Mouse (Mus musculus) left cerebral cortex, adult 18-20 months (tissue): ENCODE data around the gene Krtap4-1. TPM values are rescaled to one million over a fixed set of nuclear protein-coding genes. Genes with fewer than 3 reads are reported as not detected.

Source experiments
- DNase-seq, 2 experiments: peaks; one replicate each; pipeline ENCODE4 v3.0.0; 2021 to 2022; ENCODE audit warnings: low spot score in 2 of 2, mixed read lengths in 1 of 2
- total RNA-seq, 2 experiments: library from RNA; stranded (reverse); gene quantifications; 2 replicates each; pipeline ENCODE4 v1.2.3; 2021

Krtap4-1 gene
- total RNA-seq, 2 experiments from 2014 or later = not detected

DNA sequence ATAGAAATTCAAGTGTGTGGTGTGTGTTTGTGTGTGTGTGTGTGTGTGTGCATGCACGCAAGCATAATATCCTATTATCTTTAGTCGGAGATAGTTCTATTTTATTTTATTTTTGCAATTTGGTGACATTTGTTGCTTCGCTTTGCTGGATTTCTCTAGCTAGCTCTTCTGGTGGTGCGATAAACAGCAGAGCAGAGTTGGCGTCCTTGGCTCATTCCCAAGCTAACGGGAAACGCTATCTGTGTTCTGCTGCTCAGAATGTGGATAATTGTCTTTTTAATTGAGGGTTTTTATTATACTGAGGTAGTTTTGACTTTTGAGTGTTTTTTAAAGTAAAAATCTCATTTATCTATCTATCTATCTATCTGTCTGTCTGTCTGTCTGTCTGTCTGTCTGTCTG lies 42.9 kb downstream of the Krtap4-1 start:
- DNase-seq = peak; percentile 14 to 32

DNA sequence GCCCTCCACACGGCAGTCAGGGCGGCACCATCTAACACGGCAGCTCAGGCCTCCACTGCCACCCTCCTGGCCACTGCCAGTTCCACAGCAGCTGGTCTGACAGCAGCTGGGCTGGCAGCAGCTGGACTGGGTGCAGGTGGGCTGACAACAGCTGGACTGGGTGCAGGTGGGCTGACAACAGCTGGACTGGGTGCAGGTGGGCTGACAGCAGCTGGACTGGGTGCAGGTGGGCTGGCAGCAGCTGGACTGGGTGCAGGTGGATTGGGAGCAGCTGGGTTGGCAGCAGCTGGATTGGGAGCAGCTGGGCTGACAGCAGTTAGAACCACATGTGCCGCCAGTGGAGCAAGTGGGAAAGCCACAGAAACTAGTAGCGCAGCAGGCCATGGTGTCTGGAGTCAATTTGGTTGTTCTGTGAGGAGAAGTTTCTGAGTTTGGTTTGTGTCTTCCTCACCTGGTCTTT lies 44.8 kb downstream of the Krtap4-1 start, which contains the start of gene Krtap1-4:
Krtap1-4 (minus strand) TSS at position 410 of the 460 bp plus-strand sequence.
- no peak for DNase-seq

DNA sequence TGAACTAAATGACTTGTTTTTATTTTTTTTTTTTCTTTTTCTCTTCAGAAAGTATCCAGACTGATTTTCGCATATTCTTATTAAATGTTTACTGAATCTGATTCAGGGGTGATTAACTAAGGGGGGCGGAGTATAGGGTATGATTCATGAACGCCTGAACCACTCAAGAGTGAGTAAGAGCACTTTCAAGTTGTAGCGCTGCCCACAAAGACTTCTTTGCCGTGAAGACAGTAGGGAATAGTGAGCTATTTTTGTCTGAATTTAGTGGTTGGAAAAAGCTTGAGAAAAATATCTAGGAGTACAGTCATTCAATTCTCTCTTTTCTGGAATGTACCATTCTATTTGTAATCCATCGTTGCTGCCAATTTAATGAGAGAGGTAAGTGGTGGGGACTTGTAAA lies 46.5 kb downstream of the Krtap4-1 start:
- DNase-seq = no peak

DNA sequence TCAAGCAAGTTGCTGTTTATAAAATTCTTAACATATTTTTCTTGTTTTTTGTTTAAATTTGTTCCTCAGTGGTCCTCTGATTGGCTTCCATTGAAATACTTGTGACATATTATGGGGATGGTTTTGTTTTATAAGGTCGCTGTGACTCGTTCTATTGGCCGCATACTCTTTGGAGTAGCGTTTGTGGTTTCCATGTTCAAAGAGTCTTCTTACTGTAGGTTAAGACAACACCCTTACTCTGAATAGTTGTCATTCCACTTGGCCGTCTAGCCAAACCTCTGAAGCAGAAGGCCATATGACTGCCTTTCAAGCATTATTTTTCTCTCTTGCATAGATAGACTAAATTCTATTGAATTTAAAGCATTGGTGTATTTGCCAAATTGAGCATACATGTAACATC lies 47.0 kb downstream of the Krtap4-1 start:
- DNase-seq = no peak

DNA sequence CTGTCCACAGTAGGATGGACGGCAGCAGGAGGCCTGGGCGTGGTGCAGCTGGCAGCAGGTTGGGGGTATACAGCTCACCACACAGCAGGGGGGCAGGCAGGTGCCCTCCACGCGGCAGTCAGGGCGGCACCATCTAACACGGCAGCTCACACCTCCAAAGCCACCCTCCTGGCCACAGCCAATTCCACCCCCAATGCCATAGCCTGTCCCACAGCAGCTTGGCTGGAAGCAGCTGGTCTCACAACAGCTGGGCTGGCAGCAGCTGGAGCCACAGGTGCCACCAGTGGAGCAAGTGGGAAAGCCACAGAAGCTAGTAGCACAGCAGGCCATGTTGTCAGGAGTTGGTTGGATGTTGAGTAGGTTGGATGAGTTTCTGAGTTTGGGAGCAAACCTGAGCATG lies 47.4 kb downstream of the Krtap4-1 start, which contains the start of gene Krtap1-5:
Krtap1-5 (minus strand) TSS at position 381 of the 400 bp plus-strand sequence.
- DNase-seq = no peak

Other genes with a start within 250 kb of the Krtap4-1 start
- 10 to 100 TPM; 11.0 to 12.5 TPM for gene Krt10, start 238.9 kb downstream of the Krtap4-1 start, total RNA-seq
- gene Krt12, start 206.0 kb downstream of the Krtap4-1 start, total RNA-seq = 10 to 100 TPM; 10.8 to 12.0 TPM
- gene Krt20, start 190.1 kb downstream of the Krtap4-1 start, total RNA-seq = not detected
- not detected for gene Krt23, start 135.1 kb downstream of the Krtap4-1 start, total RNA-seq
- not detected for gene Krt39, start 106.9 kb downstream of the Krtap4-1 start, total RNA-seq
- gene Krt40, start 85.1 kb downstream of the Krtap4-1 start, total RNA-seq = not detected
- not detected for gene Krtap3-3, start 77.4 kb downstream of the Krtap4-1 start, total RNA-seq
- gene Krtap3-2, start 71.4 kb downstream of the Krtap4-1 start, total RNA-seq = not detected
- not detected for gene Gm11939, start 68.8 kb downstream of the Krtap4-1 start, total RNA-seq
- not detected for gene Krtap3-1, start 61.6 kb downstream of the Krtap4-1 start, total RNA-seq
- gene Krtap1-5, start 47.2 kb downstream of the Krtap4-1 start, total RNA-seq = not detected
- not detected for gene Krtap1-4, start 44.6 kb downstream of the Krtap4-1 start, total RNA-seq
- not detected for gene Krtap1-3, start 36.9 kb downstream of the Krtap4-1 start, total RNA-seq
- gene Krtap9-3, start 30.1 kb downstream of the Krtap4-1 start, total RNA-seq = not detected
- not detected for gene Gm11938, start 24.9 kb downstream of the Krtap4-1 start, total RNA-seq
- not detected for gene Gm11937, start 18.0 kb downstream of the Krtap4-1 start, total RNA-seq
- not detected for gene Krtap2-4, start 13.4 kb downstream of the Krtap4-1 start, total RNA-seq
- gene Gm11562, start 7.8 kb downstream of the Krtap4-1 start, total RNA-seq = not detected
- not detected for gene Krtap4-2, start 6.8 kb upstream of the Krtap4-1 start, total RNA-seq
- not detected for gene Krtap4-7, start 15.9 kb upstream of the Krtap4-1 start, total RNA-seq
- not detected for gene Gm11555, start 22.0 kb upstream of the Krtap4-1 start, total RNA-seq
- gene Gm11563, start 30.7 kb upstream of the Krtap4-1 start, total RNA-seq = not detected
- not detected for gene Krtap4-6, start 37.7 kb upstream of the Krtap4-1 start, total RNA-seq
- not detected for gene Gm14190, start 62.5 kb upstream of the Krtap4-1 start, total RNA-seq
- gene Gm14180, start 106.1 kb upstream of the Krtap4-1 start, total RNA-seq = not detected
- not detected for gene Gm11595, start 144.7 kb upstream of the Krtap4-1 start, total RNA-seq
- not detected for gene Krtap4-8, start 152.5 kb upstream of the Krtap4-1 start, total RNA-seq
- gene Krtap4-9, start 157.0 kb upstream of the Krtap4-1 start, total RNA-seq = not detected
- gene Gm11596, start 165.2 kb upstream of the Krtap4-1 start, total RNA-seq = not detected
- gene Gm11569, start 170.7 kb upstream of the Krtap4-1 start, total RNA-seq = not detected
- not detected for gene Gm11554, start 176.2 kb upstream of the Krtap4-1 start, total RNA-seq
- not detected for gene Krtap4-13, start 181.7 kb upstream of the Krtap4-1 start, total RNA-seq
- not detected for gene Gm11564, start 187.4 kb upstream of the Krtap4-1 start, total RNA-seq
- gene 2300003K06Rik, start 209.8 kb upstream of the Krtap4-1 start, total RNA-seq = not detected
- gene Krtap4-16, start 223.4 kb upstream of the Krtap4-1 start, total RNA-seq = not detected
- gene Gm11568, start 229.7 kb upstream of the Krtap4-1 start, total RNA-seq = not detected
- not detected for gene Gm11559, start 236.2 kb upstream of the Krtap4-1 start, total RNA-seq
- gene Krtap9-1, start 245.2 kb upstream of the Krtap4-1 start, total RNA-seq = not detected